In the genomic region with DNA sequence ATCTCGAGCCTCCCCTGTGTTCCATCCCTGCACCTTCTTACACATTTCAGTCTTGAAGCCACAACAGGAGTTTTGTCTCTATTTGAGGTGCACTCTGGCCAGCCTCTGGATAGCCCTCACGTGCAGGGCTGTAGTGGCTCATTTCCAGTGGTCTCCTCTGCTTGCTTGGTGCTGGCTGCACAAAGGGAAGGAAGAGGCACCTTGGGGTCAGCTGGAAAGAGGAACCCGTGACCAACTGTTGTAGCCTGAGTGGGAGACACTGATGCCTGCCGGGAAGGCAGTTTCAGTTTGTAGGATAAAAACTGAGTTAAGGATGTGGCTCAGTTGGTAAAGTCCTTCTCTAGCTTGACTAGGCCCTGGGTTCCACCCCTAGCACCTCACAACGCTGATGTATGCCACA, we compare ENCODE assay signal across 10 mouse cellular contexts. TPM values are rescaled to one million over a fixed set of nuclear protein-coding genes. Genes with fewer than 3 reads are reported as not detected.
DNase-seq lines count a peak whose midpoint lies in the region; ATAC-seq and TF ChIP-seq lines count a peak whose summit lies in the region.
"Had no signal": no experiment of that assay in that cellular context is flagged by ENCODE, and none has a peak within 500 bp of the region (broad histone marks: within the 10 kb centered on the region; RNA-seq: fewer than 3 reads in every experiment).

No protein-coding gene starts in this region.

- 42% methylated on average over 5 of the region's 5 CpGs for WGBS in kidney, adult 2 months
- WGBS in kidney, embryonic 15.5 days, result 49% methylated on average over 5 of the region's 5 CpGs
- 67% methylated on average over 5 of the region's 5 CpGs for WGBS in embryonic facial prominence, embryonic 15.5 days
- WGBS in liver, embryonic 12.5 days (ENCODE audit: insufficient replicate concordance), result 28% methylated on average over 5 of the region's 5 CpGs

- H3K4me2 ChIP-seq in kidney, embryonic 15.5 days, result no peak overlapping the region
- no peak overlapping the region for H3K4me2 ChIP-seq in embryonic facial prominence, embryonic 15.5 days (replicated peaks)
- no peak overlapping the region for H3K4me2 ChIP-seq in liver, embryonic 12.5 days
- H3K4me2 ChIP-seq: midbrain, embryonic 13.5 days had no signal

- no peak overlapping the region for H3K4me3 ChIP-seq in kidney, adult 2 months (ENCODE audit: insufficient read depth, low read depth, low read length)
- H3K4me3 ChIP-seq in kidney, embryonic 15.5 days (replicated peaks), result no peak overlapping the region
- no peak overlapping the region for H3K4me3 ChIP-seq in embryonic facial prominence, embryonic 15.5 days (replicated peaks)
- no peak overlapping the region for H3K4me3 ChIP-seq in liver, embryonic 12.5 days
- H3K4me3 ChIP-seq: midbrain, embryonic 13.5 days had no signal

- H3K4me1 ChIP-seq in kidney, adult 2 months (ENCODE audit: control insufficient read depth, insufficient read depth, low read length), result peaks cover 38% of the 10 kb centered on the region
- peaks cover 47% of the 10 kb centered on the region for H3K4me1 ChIP-seq in kidney, embryonic 15.5 days
- H3K4me1 ChIP-seq in embryonic facial prominence, embryonic 15.5 days, result peaks cover 52% of the 10 kb centered on the region
- H3K4me1 ChIP-seq in liver, embryonic 12.5 days, result peaks cover 47% of the 10 kb centered on the region

- H3K27ac ChIP-seq in kidney, adult 2 months (ENCODE audit: insufficient read depth, low read depth, low read length), result peak overlapping the region; percentile 29; the same call in 1 of the 2 replicates
- H3K27ac ChIP-seq in kidney, embryonic 15.5 days, result no peak overlapping the region
- H3K27ac ChIP-seq in embryonic facial prominence, embryonic 15.5 days (replicated peaks), result 0 out of 2 replicates have a peak overlapping the region, but pooled peaks have one; percentile 8
- H3K27ac ChIP-seq in liver, embryonic 12.5 days, result peak overlapping the region; percentile 41; the same call in 1 of the 2 replicates
- H3K27ac ChIP-seq: midbrain, embryonic 13.5 days had no signal

- TF ChIP-seq POLR2A in kidney, adult 2 months (IDR thresholded peaks at IDR 0.05; ENCODE audit: low read depth, low read length), result no peak

- H3K9me3 ChIP-seq in kidney, embryonic 15.5 days (replicated peaks), result no peaks in the 10 kb centered on the region
- no peaks in the 10 kb centered on the region for H3K9me3 ChIP-seq in embryonic facial prominence, embryonic 15.5 days (replicated peaks)
- H3K9me3 ChIP-seq in liver, embryonic 12.5 days (replicated peaks), result no peaks in the 10 kb centered on the region
- H3K9me3 ChIP-seq: midbrain, embryonic 13.5 days had no signal

- TF ChIP-seq CTCF in kidney, adult 2 months (conservative IDR thresholded peaks at IDR 0.05; ENCODE audit: insufficient read depth, insufficient read length, low read depth, low read length), result no peak

- ATAC-seq in kidney, embryonic 15.5 days (replicated peaks; ENCODE audit: low FRiP score), result no peak
- no peak for ATAC-seq in embryonic facial prominence, embryonic 15.5 days (ENCODE audit: insufficient number of reproducible peaks, low FRiP score, low TSS enrichment, low read depth)
- no peak for ATAC-seq in liver, embryonic 12.5 days
- ATAC-seq in CD4-positive, CD25-positive, alpha-beta regulatory T cell, adult 4 months, result no peak
- ATAC-seq: forebrain, embryonic 14.5 days; midbrain, embryonic 13.5 days had no signal

- H3K36me3 ChIP-seq in kidney, adult 2 months (ENCODE audit: control insufficient read depth, insufficient read depth, low read length), result no peaks in the 10 kb centered on the region
- H3K36me3 ChIP-seq in kidney, embryonic 15.5 days, result peaks cover 4% of the 10 kb centered on the region
- peaks cover 6% of the 10 kb centered on the region; the same call in 1 of the 2 replicates for H3K36me3 ChIP-seq in embryonic facial prominence, embryonic 15.5 days
- peaks cover 12% of the 10 kb centered on the region for H3K36me3 ChIP-seq in liver, embryonic 12.5 days

- no peak overlapping the region for H3K9ac ChIP-seq in kidney, embryonic 15.5 days
- no peak overlapping the region for H3K9ac ChIP-seq in embryonic facial prominence, embryonic 15.5 days
- H3K9ac ChIP-seq in liver, embryonic 12.5 days, result no peak overlapping the region

- H3K27me3 ChIP-seq in kidney, adult 2 months (replicated peaks; ENCODE audit: control insufficient read depth, insufficient read depth, low read length), result no peaks in the 10 kb centered on the region
- no peaks in the 10 kb centered on the region for H3K27me3 ChIP-seq in kidney, embryonic 15.5 days
- no peaks in the 10 kb centered on the region for H3K27me3 ChIP-seq in embryonic facial prominence, embryonic 15.5 days
- H3K27me3 ChIP-seq in liver, embryonic 12.5 days (replicated peaks), result no peaks in the 10 kb centered on the region
- H3K27me3 ChIP-seq: midbrain, embryonic 13.5 days had no signal

- DNase-seq in kidney, adult 2 months, result peak; percentile 36
- DNase-seq in adipocyte (ENCODE audit: low spot score), result peak; percentile 10
- no peak for DNase-seq in urinary bladder, postnatal 14 days (ENCODE audit: low spot score)
- DNase-seq in frontal cortex, postnatal 25 days (ENCODE audit: low spot score in 2 of 2), result no peak

RNA-seq across cellular contexts. Expression of a gene that starts 9.5 kb away (rescaled TPM):
- polyA plus RNA-seq in kidney, adult 2 months (2012; rRNA removed), result 15.7 and 18.3 TPM in 2 replicates
- 32.7 and 33.3 TPM in 2 replicates for polyA plus RNA-seq in kidney, embryonic 15.5 days (2015; fragmentation: Nextera tagmentation; extraction: Ambion mirVana)
- polyA plus RNA-seq in embryonic facial prominence, embryonic 15.5 days (2015; fragmentation: Nextera tagmentation; extraction: Ambion mirVana), result 30.3 and 33.0 TPM in 2 replicates
- 25.3 and 26.2 TPM in 2 replicates for polyA plus RNA-seq in liver, embryonic 12.5 days (2016; fragmentation: Nextera tagmentation; extraction: Ambion mirVana)
- 10 to 100 TPM; 47.6 to 54.6 TPM for polyA plus RNA-seq in CD4-positive, CD25-positive, alpha-beta regulatory T cell, adult 4 months (2017; shearing (Covaris generic))

RNA-seq across cellular contexts. Expression of a gene that starts 9.7 kb away (rescaled TPM):
- polyA plus RNA-seq in kidney, adult 2 months (2012; rRNA removed), result 0.04 and 0.06 TPM in 2 replicates
- 0.04 TPM in 1 of 2 replicates, not detected in the other for polyA plus RNA-seq in kidney, embryonic 15.5 days (2015; fragmentation: Nextera tagmentation; extraction: Ambion mirVana)
- polyA plus RNA-seq in embryonic facial prominence, embryonic 15.5 days (2015; fragmentation: Nextera tagmentation; extraction: Ambion mirVana), result 0.21 and 0.60 TPM in 2 replicates
- not detected in 2 replicates for polyA plus RNA-seq in liver, embryonic 12.5 days (2016; fragmentation: Nextera tagmentation; extraction: Ambion mirVana)
- under 1 TPM in 1 of 2 experiments, not detected in 1; 0.17 TPM for polyA plus RNA-seq in CD4-positive, CD25-positive, alpha-beta regulatory T cell, adult 4 months (2017; shearing (Covaris generic))

Comparison
In these comparisons a context has a peak if more than half of its experiments do, and no peak if none do; other contexts are left out.
1. DNase-seq: peak in kidney, adult 2 months (single experiment) and adipocyte (single experiment); none in urinary bladder, postnatal 14 days (single experiment) and frontal cortex, postnatal 25 days (0 of 2).